Mouse (Mus musculus): ENCODE measurements around the gene Gm14862. TPM values are rescaled to one million over a fixed set of nuclear protein-coding genes. Genes with fewer than 3 reads are reported as not detected.
"Not testable (repeated sequence)": the region's sequence is repeated elsewhere in the genome, so short reads cannot be mapped to it uniquely, and the experiment has no call there.

Gm14862 gene
- polyA plus RNA-seq (2016; fragmentation: Nextera tagmentation; extraction: Ambion mirVana): not detected in 2 replicates

GRCm38 (mm10) chrX:9256766-9257165, at the start of gene Gm14862:
Gene Gm14862 (minus strand): TSS chrX:9256899.
- DNase-seq (ENCODE audit: low spot score): no peak

GRCm38 (mm10) chrX:9303455-9303854, 46.8 kb upstream of the Gm14862 start:
- no peak for DNase-seq (ENCODE audit: low spot score)
- H3K36me3 ChIP-seq (replicated peaks): no peaks in the 10 kb centered on the region
- H3K4me1 ChIP-seq: no peaks in the 10 kb centered on the region
- H3K27ac ChIP-seq (replicated peaks): no peak overlapping the region
- H3K4me3 ChIP-seq: no peak overlapping the region
- H3K27me3 ChIP-seq (replicated peaks; ENCODE audit: low read depth, poor library complexity, severe bottlenecking): no peaks in the 10 kb centered on the region
- 81% methylated on average over 1 of the region's 1 CpGs for WGBS
- H3K9me3 ChIP-seq: no peaks in the 10 kb centered on the region

More at GRCm38 (mm10) chrX:9256766-9257165, at the start of gene Gm14862:
- Histone ChIP-seq H3K9me3 (no peaks in the 10 kb centered on the region), H3K4me3 (no peak within 1 kb of the TSS), H3K27me3 (replicated peaks; ENCODE audit: low read depth, poor library complexity, severe bottlenecking) (no peaks in the 10 kb centered on the region), H3K27ac (replicated peaks) (no peak within 1 kb of the TSS), H3K36me3 (replicated peaks) (no peaks in the 10 kb centered on the region), H3K4me1 (no peaks in the 10 kb centered on the region)
- 89% methylated on average over 5 of the region's 5 CpGs for WGBS

GRCm38 (mm10) chrX:9302791-9303190, 46.1 kb upstream of the Gm14862 start:
- Histone ChIP-seq H3K36me3 (replicated peaks) (no peaks in the 10 kb centered on the region), H3K27ac (replicated peaks) (no peak overlapping the region), H3K4me3 (no peak overlapping the region), H3K4me1 (no peaks in the 10 kb centered on the region), H3K27me3 (replicated peaks; ENCODE audit: low read depth, poor library complexity, severe bottlenecking) (no peaks in the 10 kb centered on the region), H3K9me3 (no peaks in the 10 kb centered on the region)
- DNase-seq (ENCODE audit: low spot score): no peak
- WGBS: 84% methylated on average over 5 of the region's 5 CpGs

- Histone ChIP-seq H3K4me1 (no peaks in the 10 kb centered on the region), H3K36me3 (replicated peaks) (no peaks in the 10 kb centered on the region), H3K27me3 (replicated peaks; ENCODE audit: low read depth, poor library complexity, severe bottlenecking) (no peaks in the 10 kb centered on the region), H3K27ac (replicated peaks) (no peak overlapping the region), H3K4me3 (no peak overlapping the region), H3K9me3 (no peaks in the 10 kb centered on the region)
- WGBS: 87% methylated on average over 5 of the region's 5 CpGs
- no peak for DNase-seq (ENCODE audit: low spot score)
These were observed 41.7 kb upstream of the Gm14862 start for GRCm38 (mm10) chrX:9298413-9298864.

- not testable (repeated sequence) for DNase-seq (ENCODE audit: low spot score); H3K4me1 ChIP-seq; H3K4me3 ChIP-seq; H3K27me3 ChIP-seq (replicated peaks; ENCODE audit: low read depth, poor library complexity, severe bottlenecking); H3K36me3 ChIP-seq (replicated peaks); H3K27ac ChIP-seq (replicated peaks); H3K9me3 ChIP-seq
- 86% methylated on average over 4 of the region's 4 CpGs for WGBS
These were observed 36.6 kb upstream of the Gm14862 start for GRCm38 (mm10) chrX:9293140-9293829.

- no CpG with 5 or more reads among the region's 1 CpGs for WGBS
- H3K27ac ChIP-seq (replicated peaks); H3K4me3 ChIP-seq; H3K27me3 ChIP-seq (replicated peaks; ENCODE audit: low read depth, poor library complexity, severe bottlenecking); H3K36me3 ChIP-seq (replicated peaks); DNase-seq (ENCODE audit: low spot score); H3K4me1 ChIP-seq; H3K9me3 ChIP-seq: not testable (repeated sequence)
These were observed 26.8 kb upstream of the Gm14862 start, which contains the start of gene H2al1m for GRCm38 (mm10) chrX:9283464-9283863. Gene H2al1m (plus strand): TSS chrX:9283764.

- DNase-seq (ENCODE audit: low spot score): no peak
- H3K36me3 ChIP-seq (replicated peaks): no peaks in the 10 kb centered on the region
- WGBS: 76% methylated on average over 8 of the region's 8 CpGs
- H3K27ac ChIP-seq (replicated peaks): no peak overlapping the region
- no peaks in the 10 kb centered on the region for H3K4me1 ChIP-seq
- H3K9me3 ChIP-seq: no peaks in the 10 kb centered on the region
- peaks cover 10% of the 10 kb centered on the region for H3K27me3 ChIP-seq (replicated peaks; ENCODE audit: low read depth, poor library complexity, severe bottlenecking)
- no peak overlapping the region for H3K4me3 ChIP-seq
These were observed 17.6 kb upstream of the Gm14862 start for GRCm38 (mm10) chrX:9274321-9274720.

GRCm38 (mm10) chrX:9273377-9274002, 16.8 kb upstream of the Gm14862 start:
- H3K9me3 ChIP-seq: no peaks in the 10 kb centered on the region
- H3K27me3 ChIP-seq (replicated peaks; ENCODE audit: low read depth, poor library complexity, severe bottlenecking): peaks cover 10% of the 10 kb centered on the region
- H3K27ac ChIP-seq (replicated peaks): no peak overlapping the region
- H3K4me1 ChIP-seq: no peaks in the 10 kb centered on the region
- no peak for DNase-seq (ENCODE audit: low spot score)
- H3K36me3 ChIP-seq (replicated peaks): no peaks in the 10 kb centered on the region
- WGBS: 61% methylated on average over 12 of the region's 12 CpGs
- peak overlapping the region; percentile 64 for H3K4me3 ChIP-seq

- H3K9me3 ChIP-seq: no peaks in the 10 kb centered on the region
- DNase-seq (ENCODE audit: low spot score): peak; percentile 77
- WGBS: 14% methylated on average over 94 of the region's 94 CpGs
- no peaks in the 10 kb centered on the region for H3K4me1 ChIP-seq
- peak within 1 kb of the TSS; percentile 64 for H3K4me3 ChIP-seq
- peak within 1 kb of the TSS; percentile 71 for H3K27ac ChIP-seq (replicated peaks)
- H3K27me3 ChIP-seq (replicated peaks; ENCODE audit: low read depth, poor library complexity, severe bottlenecking): peaks cover 10% of the 10 kb centered on the region
- H3K36me3 ChIP-seq (replicated peaks): no peaks in the 10 kb centered on the region
These were observed 16.0 kb upstream of the Gm14862 start, which contains the start of gene Xk for GRCm38 (mm10) chrX:9272460-9273361. Gene Xk (plus strand): TSS chrX:9272756.

- Histone ChIP-seq H3K27ac (replicated peaks) (peak overlapping the region; percentile 71), H3K27me3 (replicated peaks; ENCODE audit: low read depth, poor library complexity, severe bottlenecking) (peaks cover 10% of the 10 kb centered on the region), H3K4me1 (no peaks in the 10 kb centered on the region), H3K36me3 (replicated peaks) (no peaks in the 10 kb centered on the region), H3K4me3 (peak overlapping the region; percentile 64), H3K9me3 (no peaks in the 10 kb centered on the region)
- no peak for DNase-seq (ENCODE audit: low spot score)
- WGBS: 25% methylated on average over 8 of the region's 8 CpGs
These were observed 15.3 kb upstream of the Gm14862 start for GRCm38 (mm10) chrX:9271947-9272459.

- Histone ChIP-seq H3K27me3 (replicated peaks; ENCODE audit: low read depth, poor library complexity, severe bottlenecking) (peaks cover 10% of the 10 kb centered on the region), H3K36me3 (replicated peaks) (no peaks in the 10 kb centered on the region), H3K4me1 (no peaks in the 10 kb centered on the region), H3K4me3 (no peak overlapping the region), H3K27ac (replicated peaks) (no peak overlapping the region), H3K9me3 (no peaks in the 10 kb centered on the region)
- no peak for DNase-seq (ENCODE audit: low spot score)
- 67% methylated on average over 3 of the region's 3 CpGs for WGBS
These were observed 14.4 kb upstream of the Gm14862 start for GRCm38 (mm10) chrX:9271112-9271511.

- H3K27me3 ChIP-seq (replicated peaks; ENCODE audit: low read depth, poor library complexity, severe bottlenecking): no peaks in the 10 kb centered on the region
- 74% methylated on average over 1 of the region's 1 CpGs for WGBS
- DNase-seq (ENCODE audit: low spot score): no peak
These were observed 2.6 kb upstream of the Gm14862 start for GRCm38 (mm10) chrX:9259267-9259666.

More at GRCm38 (mm10) chrX:9259267-9259666, 2.6 kb upstream of the Gm14862 start:
- Histone ChIP-seq H3K9me3 (no peaks in the 10 kb centered on the region), H3K36me3 (replicated peaks) (no peaks in the 10 kb centered on the region), H3K27ac (replicated peaks) (no peak overlapping the region), H3K4me3 (no peak overlapping the region), H3K4me1 (no peaks in the 10 kb centered on the region)
